Mouse (Mus musculus) kidney, embryonic 14.5 days (tissue): ENCODE data around the gene Ly6g5b. TPM values are rescaled to one million over a fixed set of nuclear protein-coding genes. Genes with fewer than 3 reads are reported as not detected.

Experiments used
- ATAC-seq: fragments of 200-750 bp; cut with Nextera tagmentation; 2 replicates; pipeline ENCODE4 v1.8.0; 2017; ENCODE audit warnings: moderate number of reproducible peaks, mild to moderate bottlenecking, moderate TSS enrichment, moderate library complexity; ENCODE audit not compliant: low FRiP score, low TSS enrichment
- H3K27ac ChIP-seq: fragments of 300-500 bp; sonication (generic); 2 replicates; pipeline ENCODE4 v1.5.1; 2014; ENCODE audit warnings: low read depth, mild to moderate bottlenecking, low read length, moderate library complexity, mixed read lengths
- H3K27me3 ChIP-seq: fragments of 300-500 bp; sonication (generic); 2 replicates; pipeline ENCODE4 v1.6.1; 2014; ENCODE audit warnings: mild to moderate bottlenecking, low read length; ENCODE audit not compliant: control insufficient read depth, insufficient read depth
- H3K36me3 ChIP-seq: fragments of 300-500 bp; sonication (generic); 2 replicates; pipeline ENCODE4 v1.6.1; 2014; ENCODE audit warnings: low read length, mixed read lengths; ENCODE audit not compliant: control insufficient read depth, insufficient read depth
- H3K4me1 ChIP-seq: fragments of 300-500 bp; sonication (generic); 2 replicates; pipeline ENCODE4 v1.6.1; 2014; ENCODE audit warnings: low read length, mixed read lengths; ENCODE audit not compliant: control insufficient read depth, insufficient read depth
- H3K4me2 ChIP-seq: fragments of 300-500 bp; sonication (generic); replicated peaks from 2 replicates; pipeline ENCODE4 v1.6.1; 2014; ENCODE audit warnings: low read depth, mild to moderate bottlenecking, low read length
- H3K4me3 ChIP-seq: fragments of 300-500 bp; sonication (generic); 2 replicates; pipeline ENCODE4 v1.5.1; 2014; ENCODE audit warnings: mild to moderate bottlenecking, low read length
- H3K9ac ChIP-seq: fragments of 300-500 bp; sonication (generic); 2 replicates; pipeline ENCODE4 v1.6.1; 2014; ENCODE audit warnings: low read depth, mild to moderate bottlenecking, low read length, moderate library complexity
- H3K9me3 ChIP-seq: fragments of 300-500 bp; sonication (generic); 2 replicates; pipeline ENCODE4 v1.6.1; 2016; ENCODE audit warnings: low read length; ENCODE audit not compliant: control insufficient read depth
- WGBS: fragments of 180-500 bp; shearing (Covaris S2); extraction: QIAGEN DNeasy Blood & Tissue Kit; methylation state at CpG from one replicate; pipeline ENCODE4 v1.1.7; 2014; 5-methylcytosine and 5-hydroxymethylcytosine counted together
- polyA plus RNA-seq: library from polyadenylated mRNA; unstranded; fragments of >200 nt; fragmentation: Nextera tagmentation; extraction: Ambion mirVana; gene quantifications from 2 replicates; pipeline ENCODE4 v1.2.1, GENCODE M21; 2014

Ly6g5b gene
- polyA plus RNA-seq, 1 experiment from 2014 or later, result 1.2 TPM

DNA sequence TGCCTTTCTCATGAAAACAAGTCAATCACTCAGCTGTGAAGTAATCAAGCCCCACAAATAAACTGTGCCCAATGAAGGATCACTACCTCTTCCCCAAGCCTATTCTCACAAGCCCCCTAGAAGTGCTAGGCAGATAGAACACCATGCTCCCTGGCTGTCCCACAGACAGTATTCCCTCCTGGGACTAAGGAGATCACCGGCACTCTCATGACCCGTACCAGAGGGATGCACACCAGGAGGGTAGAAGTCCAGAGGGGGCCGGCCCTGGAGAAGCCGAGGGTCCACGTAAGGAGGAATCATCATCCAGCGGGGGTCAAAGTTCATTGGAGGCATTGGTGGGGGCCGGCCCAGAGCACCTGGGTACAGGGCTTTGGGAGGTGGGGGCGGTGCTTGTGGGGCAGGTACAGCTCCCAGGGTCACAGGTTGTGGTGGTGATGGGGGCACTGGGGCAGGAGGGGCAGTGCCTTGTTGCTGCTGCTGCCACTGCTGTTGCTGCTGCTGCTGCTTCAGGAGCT is 42.5 kb upstream of the Ly6g5b start:
- 90% methylated on average over 8 of the region's 8 CpGs for WGBS
- no peak overlapping the region for H3K27ac ChIP-seq
- no peaks in the 10 kb centered on the region for H3K9me3 ChIP-seq
- H3K4me1 ChIP-seq, result peaks cover 14% of the 10 kb centered on the region; the same call in 1 of the 2 replicates
- H3K36me3 ChIP-seq, result peaks cover 99% of the 10 kb centered on the region
- H3K4me2 ChIP-seq, result no peak overlapping the region
- H3K27me3 ChIP-seq, result no peaks in the 10 kb centered on the region
- no peak for ATAC-seq
- no peak overlapping the region for H3K4me3 ChIP-seq
- no peak overlapping the region for H3K9ac ChIP-seq

GRCm38 (mm10) chr17:35157254-35157653 is 42.0 kb upstream of the Ly6g5b start:
- H3K4me1 ChIP-seq, result peaks cover 10% of the 10 kb centered on the region; the same call in 1 of the 2 replicates
- no peak overlapping the region for H3K4me3 ChIP-seq
- no peak overlapping the region for H3K4me2 ChIP-seq
- H3K9me3 ChIP-seq, result no peaks in the 10 kb centered on the region
- H3K27ac ChIP-seq, result no peak overlapping the region
- H3K36me3 ChIP-seq, result peaks cover 100% of the 10 kb centered on the region
- no peak for ATAC-seq
- no peak overlapping the region for H3K9ac ChIP-seq
- no peaks in the 10 kb centered on the region for H3K27me3 ChIP-seq
- WGBS, result 94% methylated on average over 8 of the region's 8 CpGs

- Histone ChIP-seq H3K36me3 (peaks cover 100% of the 10 kb centered on the region), H3K4me3 (no peak overlapping the region), H3K27ac (no peak overlapping the region), H3K9ac (no peak overlapping the region), H3K9me3 (no peaks in the 10 kb centered on the region), H3K4me2 (no peak overlapping the region), H3K4me1 (0 out of 2 replicates have a peak, but pooled peaks cover 4% of the 10 kb centered on the region), H3K27me3 (no peaks in the 10 kb centered on the region)
- 89% methylated on average over 33 of the region's 33 CpGs for WGBS
- no peak for ATAC-seq
These were observed 41.4 kb upstream of the Ly6g5b start for GRCm38 (mm10) chr17:35156461-35157200.

DNA sequence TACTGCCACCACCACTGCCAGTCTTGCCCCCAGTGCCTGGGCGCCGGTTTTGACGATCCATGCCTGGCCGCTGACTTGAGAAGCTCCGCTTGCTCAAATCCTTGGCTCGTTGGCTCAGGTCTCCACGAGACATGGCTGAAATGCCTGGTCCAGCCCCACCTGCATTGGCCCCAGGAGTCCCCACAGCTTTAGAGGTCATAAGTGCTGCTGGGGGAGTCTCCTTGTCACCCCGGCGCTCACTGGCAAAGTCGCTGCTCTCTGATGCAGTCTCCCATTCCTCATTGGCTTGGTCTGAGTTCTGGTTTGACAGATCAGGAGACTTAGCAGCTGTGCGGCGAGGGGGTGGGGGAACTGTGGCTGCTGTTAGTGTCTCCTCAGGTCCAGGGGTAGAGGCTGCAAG is 40.2 kb upstream of the Ly6g5b start:
- Histone ChIP-seq H3K36me3 (peaks cover 98% of the 10 kb centered on the region), H3K4me2 (no peak overlapping the region), H3K4me3 (no peak overlapping the region), H3K4me1 (no peaks in the 10 kb centered on the region), H3K9ac (no peak overlapping the region), H3K27me3 (no peaks in the 10 kb centered on the region), H3K9me3 (no peaks in the 10 kb centered on the region), H3K27ac (no peak overlapping the region)
- WGBS, result 89% methylated on average over 12 of the region's 12 CpGs
- ATAC-seq, result no peak

DNA sequence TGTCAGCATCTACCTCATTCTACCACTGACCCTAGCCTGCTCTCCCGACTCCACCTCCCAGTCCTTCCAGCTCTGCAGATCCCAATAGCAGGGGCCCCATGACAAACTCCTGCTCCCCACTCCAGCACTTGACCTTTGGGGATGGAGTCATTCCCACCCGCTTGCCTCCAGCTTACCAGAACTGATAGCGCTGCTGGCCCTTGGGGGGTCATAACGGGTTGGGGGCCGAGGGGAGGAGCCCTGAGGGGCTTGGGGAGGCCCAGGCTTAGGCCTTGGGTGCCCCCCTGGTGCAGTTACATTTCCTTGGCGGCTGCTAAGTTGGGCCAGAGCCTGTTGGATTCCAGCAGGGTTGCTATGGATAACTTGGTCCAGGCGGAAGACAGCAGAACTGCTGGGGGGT is 39.4 kb upstream of the Ly6g5b start:
- ATAC-seq, result no peak
- Histone ChIP-seq H3K4me2 (no peak overlapping the region), H3K9ac (no peak overlapping the region), H3K9me3 (no peaks in the 10 kb centered on the region), H3K4me3 (no peak overlapping the region), H3K36me3 (peaks cover 98% of the 10 kb centered on the region), H3K27me3 (no peaks in the 10 kb centered on the region), H3K4me1 (no peaks in the 10 kb centered on the region), H3K27ac (no peak overlapping the region)
- 91% methylated on average over 7 of the region's 7 CpGs for WGBS

DNA sequence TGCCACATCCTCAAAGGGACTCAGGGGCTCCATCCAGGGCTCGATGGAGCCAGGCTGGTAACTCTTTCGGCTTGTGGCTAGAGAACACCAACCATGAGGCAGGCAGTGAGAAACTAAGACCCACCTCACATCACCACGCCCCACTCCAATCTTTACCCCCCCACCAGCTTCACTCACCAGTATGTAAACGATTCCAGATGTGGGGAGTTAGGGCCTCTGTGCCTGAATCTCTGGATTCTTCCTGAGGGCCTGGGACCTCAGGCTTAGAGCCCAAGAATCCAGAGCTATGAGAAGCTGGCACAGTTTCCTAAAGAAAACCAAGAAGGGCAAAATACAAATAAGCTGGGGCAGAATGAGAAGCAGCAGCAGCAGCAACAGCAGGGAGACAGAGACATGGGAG is 38.7 kb upstream of the Ly6g5b start:
- no peak overlapping the region for H3K4me2 ChIP-seq
- no peak overlapping the region for H3K27ac ChIP-seq
- H3K9me3 ChIP-seq, result no peaks in the 10 kb centered on the region
- no peak overlapping the region for H3K4me3 ChIP-seq
- no peak overlapping the region for H3K9ac ChIP-seq
- H3K36me3 ChIP-seq, result peaks cover 98% of the 10 kb centered on the region
- H3K4me1 ChIP-seq, result no peaks in the 10 kb centered on the region
- ATAC-seq, result no peak
- 90% methylated on average over 4 of the region's 4 CpGs for WGBS
- H3K27me3 ChIP-seq, result no peaks in the 10 kb centered on the region

GRCm38 (mm10) chr17:35153077-35153476 is 37.8 kb upstream of the Ly6g5b start:
- 94% methylated on average over 9 of the region's 9 CpGs for WGBS
- Histone ChIP-seq H3K27ac (no peak overlapping the region), H3K9me3 (no peaks in the 10 kb centered on the region), H3K27me3 (no peaks in the 10 kb centered on the region), H3K4me1 (no peaks in the 10 kb centered on the region), H3K9ac (no peak overlapping the region), H3K4me3 (no peak overlapping the region), H3K4me2 (no peak overlapping the region), H3K36me3 (peaks cover 98% of the 10 kb centered on the region)
- no peak for ATAC-seq

DNA sequence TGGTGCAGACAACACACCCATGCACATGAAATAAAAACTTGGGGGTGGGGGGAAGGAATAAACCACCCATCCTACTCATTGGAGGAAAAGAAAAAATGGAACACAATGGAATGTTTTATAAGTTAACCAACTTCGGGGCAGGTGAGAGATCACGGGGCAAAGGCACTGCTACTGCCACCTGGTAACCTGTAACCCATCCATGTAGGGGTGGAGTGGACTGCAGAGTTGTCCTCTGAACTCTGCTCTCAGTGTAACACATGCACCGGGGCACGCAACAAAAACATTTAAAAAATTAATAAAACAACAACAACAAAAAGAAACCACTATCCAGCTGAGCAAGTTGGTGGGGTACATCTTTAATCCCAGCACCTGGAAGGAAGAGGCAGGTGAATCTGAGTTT is 36.9 kb upstream of the Ly6g5b start:
- no peaks in the 10 kb centered on the region for H3K27me3 ChIP-seq
- H3K9me3 ChIP-seq, result no peaks in the 10 kb centered on the region
- ATAC-seq, result no peak
- no peak overlapping the region for H3K4me3 ChIP-seq
- no peak overlapping the region for H3K4me2 ChIP-seq
- 93% methylated on average over 4 of the region's 4 CpGs for WGBS
- H3K9ac ChIP-seq, result no peak overlapping the region
- H3K27ac ChIP-seq, result no peak overlapping the region
- H3K36me3 ChIP-seq, result peaks cover 98% of the 10 kb centered on the region
- no peaks in the 10 kb centered on the region for H3K4me1 ChIP-seq

DNA sequence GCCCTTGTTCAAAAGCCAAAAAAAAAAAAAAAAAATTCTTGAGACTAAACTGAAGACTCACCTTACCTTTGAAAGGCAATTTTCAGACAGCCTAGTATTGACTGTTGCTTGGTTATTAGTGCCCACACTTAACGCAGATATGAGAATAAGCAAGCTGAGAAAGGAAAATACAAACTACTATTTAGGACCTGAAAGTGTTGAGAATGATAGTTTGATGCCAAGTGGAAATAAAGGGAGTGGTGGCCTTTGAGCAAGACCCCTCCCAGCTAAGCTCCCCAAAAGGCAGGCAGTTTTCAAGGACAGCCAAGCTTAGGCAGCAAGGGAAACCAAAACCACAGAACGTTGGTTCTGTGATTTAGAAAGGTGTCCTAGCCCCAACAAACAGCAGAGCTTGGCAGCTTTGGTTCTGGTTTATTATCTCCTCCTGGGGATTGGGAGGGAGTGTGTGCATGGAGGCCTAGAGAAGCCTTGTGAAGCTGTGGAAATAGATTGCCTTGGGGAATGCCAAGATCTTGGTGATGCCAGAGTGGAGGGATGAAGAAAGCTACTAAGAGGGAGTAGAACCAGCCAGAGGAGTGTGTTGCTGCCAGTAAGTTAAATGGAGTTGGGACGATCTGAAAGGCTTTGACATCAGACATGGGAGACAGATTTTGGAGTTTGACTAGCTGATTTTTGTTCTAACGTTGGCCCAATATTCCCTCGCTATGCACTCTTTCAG is 32.9 kb upstream of the Ly6g5b start:
- Histone ChIP-seq H3K27me3 (no peaks in the 10 kb centered on the region), H3K9ac (no peak overlapping the region), H3K36me3 (peaks cover 98% of the 10 kb centered on the region), H3K9me3 (no peaks in the 10 kb centered on the region), H3K4me2 (no peak overlapping the region), H3K4me1 (no peaks in the 10 kb centered on the region), H3K27ac (no peak overlapping the region), H3K4me3 (no peak overlapping the region)
- no peak for ATAC-seq
- WGBS, result 67% methylated on average over 5 of the region's 5 CpGs
